Mouse (Mus musculus): ENCODE results near the gene Incenp. TPM values are rescaled to one million over a fixed set of nuclear protein-coding genes. Genes with fewer than 3 reads are reported as not detected.

Gene Incenp
- 11.9 and 15.0 TPM in 2 replicates for polyA plus RNA-seq (2012; rRNA removed)

DNA sequence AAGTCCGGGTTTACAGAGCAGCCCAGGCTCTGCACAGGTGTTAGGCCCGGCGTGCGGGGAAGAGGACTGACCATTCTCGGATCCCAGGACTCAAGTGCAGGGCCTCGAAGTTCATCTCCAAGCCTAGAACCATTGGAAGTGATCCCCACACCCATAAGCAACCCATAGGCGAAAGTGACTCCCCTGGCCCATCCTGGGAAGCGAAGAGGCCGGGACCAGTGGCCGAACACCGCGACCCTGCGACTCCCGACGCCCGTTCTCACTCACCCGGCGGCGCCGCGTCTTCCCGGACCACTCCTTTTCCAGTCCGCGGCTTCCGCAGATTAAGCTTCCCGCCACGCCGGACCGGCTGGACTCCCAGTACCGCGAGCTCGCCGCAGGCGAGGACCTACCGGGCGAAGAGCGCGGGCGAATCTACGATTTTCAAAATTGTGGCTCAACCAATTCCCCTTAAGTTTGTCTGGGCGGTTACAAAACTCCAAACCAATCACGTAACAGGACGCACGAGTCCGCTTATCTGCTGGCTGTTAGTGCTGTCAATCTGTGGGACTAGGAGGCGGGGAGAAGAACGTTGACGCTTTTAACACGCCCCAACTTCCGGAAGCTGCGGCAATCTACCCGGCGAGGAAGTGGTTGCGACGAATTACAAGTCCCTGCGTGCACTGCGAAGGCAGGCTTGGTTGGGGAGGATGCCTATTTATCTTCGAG, at the start of gene Incenp:
Incenp (minus strand) TSS at position 480 of the 708 bp plus-strand sequence.

DNA sequence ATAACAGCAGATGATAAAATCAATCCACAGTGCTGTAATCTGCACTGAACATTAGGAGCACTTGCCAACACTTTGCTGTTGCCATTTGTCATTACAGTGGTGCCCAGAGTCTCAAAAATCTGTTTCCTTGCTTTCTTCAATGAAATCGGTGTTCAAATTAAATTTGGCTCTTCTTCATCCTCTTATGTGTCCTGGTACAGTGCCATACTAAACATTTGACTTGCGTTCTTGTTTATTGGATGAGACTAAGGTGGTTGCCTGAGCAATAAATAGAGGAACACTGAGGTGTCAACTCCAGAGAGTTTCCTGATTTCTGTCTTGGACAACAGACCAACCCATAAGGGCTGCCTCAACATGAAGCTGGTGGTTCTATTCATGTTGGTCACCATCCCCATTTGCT, 52.1 kb downstream of the Incenp start, which contains the start of gene Scgb2a2:
Scgb2a2 (plus strand) TSS at position 301 of the 400 bp plus-strand sequence.

Other genes starting within 250 kb of the Incenp start
- not detected in 2 replicates for gene Scgb2a2, start 52.0 kb downstream of the Incenp start, polyA plus RNA-seq (2012; rRNA removed)
- 7,781 and 8,169 TPM in 2 replicates for gene Fth1, start 81.0 kb upstream of the Incenp start, polyA plus RNA-seq (2012; rRNA removed)
- gene Best1, start 102.1 kb upstream of the Incenp start, polyA plus RNA-seq (2012; rRNA removed), result 0.56 and 0.65 TPM in 2 replicates
- gene Rab3il1, start 102.1 kb upstream of the Incenp start, polyA plus RNA-seq (2012; rRNA removed), result 8.3 and 9.7 TPM in 2 replicates
- gene Fads3, start 142.0 kb upstream of the Incenp start, polyA plus RNA-seq (2012; rRNA removed), result 48.1 and 52.0 TPM in 2 replicates
- 153 and 205 TPM in 2 replicates for gene Fads2, start 202.2 kb upstream of the Incenp start, polyA plus RNA-seq (2012; rRNA removed)